Mouse (Mus musculus) lung, adult 2 months (tissue): ENCODE measurements around the gene Dolk.

ENCODE experiments used
- CTCF ChIP-seq: fragments of 200-500 bp; IDR thresholded peaks from 2 replicates; pipeline ENCODE4 v1.5.1; 2011; ENCODE audit warnings: mild to moderate bottlenecking, low read length, control low read depth; ENCODE audit not compliant: insufficient read depth
- POLR2A ChIP-seq: fragments of 200-500 bp; IDR thresholded peaks from 2 replicates; pipeline ENCODE4 v1.6.1; 2011; ENCODE audit warnings: low read depth, mild to moderate bottlenecking, control low read depth, low read length, borderline replicate concordance; ENCODE audit errors: extremely low read depth

DNA sequence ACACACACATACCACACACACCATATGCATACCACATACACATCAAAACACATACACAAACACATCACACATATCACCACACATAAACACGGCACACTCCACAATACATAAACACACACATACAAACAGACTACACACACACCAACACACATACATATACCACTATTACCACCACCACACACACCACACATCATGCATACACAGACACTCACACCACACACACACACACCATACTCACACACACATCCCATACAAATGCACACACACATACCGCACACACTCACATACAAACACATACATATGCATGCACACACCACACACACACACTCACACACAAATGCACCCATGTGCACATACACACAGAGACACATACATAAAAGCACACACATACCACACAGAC, 18.7 kb downstream of the Dolk start:
- TF ChIP-seq POLR2A = no peak
- no peak for TF ChIP-seq CTCF
